Mouse (Mus musculus) brain, embryonic 14.5 days (tissue): ENCODE measurements around the gene Thap8.

Experiments
- CTCF ChIP-seq: fragments of 200-500 bp; IDR thresholded peaks from 2 replicates; pipeline ENCODE4 v1.5.1; 2012; ENCODE audit warnings: inconsistent platforms, mild to moderate bottlenecking, moderate library complexity, borderline replicate concordance; ENCODE audit not compliant: insufficient read depth, insufficient read length; ENCODE audit errors: extremely low read depth
- POLR2A ChIP-seq: fragments of 200-500 bp; IDR thresholded peaks from 2 replicates; pipeline ENCODE4 v1.6.1; 2012; ENCODE audit warnings: mild to moderate bottlenecking, inconsistent platforms, borderline replicate concordance; ENCODE audit not compliant: poor library complexity, insufficient read depth, insufficient read length, severe bottlenecking; ENCODE audit errors: extremely low read depth

GRCm38 (mm10) chr7:30308076-30309005 is 28.4 kb downstream of the Thap8 start, which contains the start of gene Alkbh6:
- TF ChIP-seq CTCF (no peak), POLR2A (0 out of 2 replicates have a peak, but pooled peaks have one; percentile 12)
